Mouse (Mus musculus): Measurements from ENCODE around the gene Lrpprc.
A peak's percentile ranks its signal among the peaks of the same experiment; 100 is the strongest.
"Not testable (repeated sequence)": the region's sequence is repeated elsewhere in the genome, so short reads cannot be mapped to it uniquely, and the experiment has no call there.

Lrpprc gene

GRCm38 (mm10) chr17:84790447-84791098 is at the start of gene Lrpprc:
Lrpprc (minus strand) TSS chr17:84790789.
- peak; percentile 98 for DNase-seq

- DNase-seq = peak; percentile 67 to 69
Observed at GRCm38 (mm10) chr17:84837780-84838179, 47.2 kb upstream of the Lrpprc start.

GRCm38 (mm10) chr17:84835249-84835648 is 44.7 kb upstream of the Lrpprc start:
- DNase-seq = no peak

- DNase-seq = no peak
Observed at GRCm38 (mm10) chr17:84832346-84832745, 41.8 kb upstream of the Lrpprc start.

- DNase-seq = no peak
Observed at GRCm38 (mm10) chr17:84828301-84828700, 37.7 kb upstream of the Lrpprc start.

GRCm38 (mm10) chr17:84820603-84821002 is 30.0 kb upstream of the Lrpprc start:
- DNase-seq = no peak

- DNase-seq = no peak
Observed at GRCm38 (mm10) chr17:84818390-84818789, 27.8 kb upstream of the Lrpprc start.

- DNase-seq = no peak
Observed at GRCm38 (mm10) chr17:84816014-84816461, 25.4 kb upstream of the Lrpprc start.

- DNase-seq = no peak
Observed at GRCm38 (mm10) chr17:84814905-84815304, 24.3 kb upstream of the Lrpprc start.

- DNase-seq = not testable (repeated sequence)
Observed at GRCm38 (mm10) chr17:84814192-84814591, 23.6 kb upstream of the Lrpprc start.

- no peak for DNase-seq
Observed at GRCm38 (mm10) chr17:84792006-84792405, 1.4 kb upstream of the Lrpprc start.

GRCm38 (mm10) chr17:84791156-84791555 is 567 bp upstream of the Lrpprc start:
- DNase-seq = no peak

- peak; percentile 60 to 65 for DNase-seq
Observed at GRCm38 (mm10) chr17:84790043-84790442, 546 bp downstream of the Lrpprc start.

GRCm38 (mm10) chr17:84788376-84789125 is 2.0 kb downstream of the Lrpprc start:
- peak in 1 of 2 experiments; percentile 1 for DNase-seq

GRCm38 (mm10) chr17:84787477-84787876 is 3.1 kb downstream of the Lrpprc start:
- no peak for DNase-seq

GRCm38 (mm10) chr17:84786911-84787310 is 3.7 kb downstream of the Lrpprc start:
- DNase-seq = no peak

- no peak for DNase-seq
Observed at GRCm38 (mm10) chr17:84785176-84785575, 5.4 kb downstream of the Lrpprc start.

GRCm38 (mm10) chr17:84783491-84783890 is 7.1 kb downstream of the Lrpprc start:
- no peak for DNase-seq

- no peak for DNase-seq
Observed at GRCm38 (mm10) chr17:84780321-84780720, 10.3 kb downstream of the Lrpprc start.

GRCm38 (mm10) chr17:84778477-84778978 is 12.1 kb downstream of the Lrpprc start:
- no peak for DNase-seq

- DNase-seq = no peak
Observed at GRCm38 (mm10) chr17:84776362-84777000, 14.1 kb downstream of the Lrpprc start.

GRCm38 (mm10) chr17:84775291-84775690 is 15.3 kb downstream of the Lrpprc start:
- DNase-seq = no peak

GRCm38 (mm10) chr17:84771882-84772281 is 18.7 kb downstream of the Lrpprc start:
- DNase-seq = no peak

GRCm38 (mm10) chr17:84758971-84759370 is 31.6 kb downstream of the Lrpprc start:
- DNase-seq = no peak
